Mouse (Mus musculus): ENCODE measurements around the gene Skap1. TPM values are rescaled to one million over a fixed set of nuclear protein-coding genes. Genes with fewer than 3 reads are reported as not detected.
"Not testable (repeated sequence)": the region's sequence is repeated elsewhere in the genome, so short reads cannot be mapped to it uniquely, and the experiment has no call there.

Gene Skap1
- total RNA-seq, 2 experiments from 2014 or later, result 3.8 to 5.2 TPM

- no peak for ATAC-seq (ENCODE audit: poor library complexity, severe bottlenecking)
Measured at GRCm38 (mm10) chr11:96685381-96685780, 221.0 kb downstream of the Skap1 start.

DNA sequence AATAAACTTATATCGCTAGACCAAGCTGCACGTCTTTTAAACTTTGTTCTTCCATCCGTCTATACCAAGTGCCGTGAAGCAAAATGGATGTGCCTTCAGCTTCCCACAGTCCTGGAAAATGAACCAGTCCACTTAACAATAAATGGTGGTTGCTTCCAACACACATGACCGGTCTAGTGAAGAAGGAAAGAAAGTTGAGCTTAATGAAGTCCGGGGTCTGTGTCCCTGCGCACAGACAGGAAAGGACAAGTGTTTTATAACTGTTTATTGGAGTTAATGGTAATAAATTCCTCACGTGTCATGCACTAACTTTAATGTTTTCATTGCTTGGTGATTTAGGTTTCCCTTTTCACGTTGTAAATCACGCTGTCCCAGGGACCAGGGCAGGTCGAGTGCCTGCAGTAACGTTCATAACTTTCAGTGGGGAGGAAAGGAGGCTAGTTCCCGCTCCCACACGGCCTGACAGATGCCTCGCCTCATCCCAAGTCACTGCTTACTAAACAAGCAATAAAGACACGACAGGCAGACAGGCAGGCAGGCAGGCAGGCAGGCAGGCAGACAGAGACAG lies 222.4 kb downstream of the Skap1 start:
- ATAC-seq (ENCODE audit: poor library complexity, severe bottlenecking), result no peak

- ATAC-seq (ENCODE audit: poor library complexity, severe bottlenecking), result no peak
Measured at GRCm38 (mm10) chr11:96692250-96692649, 227.9 kb downstream of the Skap1 start.

DNA sequence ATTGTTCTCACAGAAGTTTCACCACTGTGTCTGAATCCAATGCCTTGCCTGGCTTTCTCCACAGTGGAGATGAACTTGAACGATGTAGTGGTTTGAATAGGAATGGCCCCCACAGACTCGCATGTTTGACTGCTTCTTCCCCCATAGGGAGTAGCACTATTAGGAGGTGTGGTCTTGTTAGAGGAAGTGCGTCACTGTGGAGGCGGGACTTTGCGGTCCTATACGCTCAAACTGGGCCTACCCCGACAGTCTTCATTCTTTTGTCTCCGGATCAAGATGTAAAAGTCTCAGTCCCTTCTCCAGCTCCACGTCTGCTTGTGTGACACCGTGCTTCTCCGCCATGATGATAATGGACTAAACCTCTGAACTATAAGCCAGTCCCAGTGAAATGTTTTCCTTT lies 229.0 kb downstream of the Skap1 start:
- no peak for ATAC-seq (ENCODE audit: poor library complexity, severe bottlenecking)

- ATAC-seq (ENCODE audit: poor library complexity, severe bottlenecking), result no peak
Measured at GRCm38 (mm10) chr11:96694774-96695173, 230.4 kb downstream of the Skap1 start.

DNA sequence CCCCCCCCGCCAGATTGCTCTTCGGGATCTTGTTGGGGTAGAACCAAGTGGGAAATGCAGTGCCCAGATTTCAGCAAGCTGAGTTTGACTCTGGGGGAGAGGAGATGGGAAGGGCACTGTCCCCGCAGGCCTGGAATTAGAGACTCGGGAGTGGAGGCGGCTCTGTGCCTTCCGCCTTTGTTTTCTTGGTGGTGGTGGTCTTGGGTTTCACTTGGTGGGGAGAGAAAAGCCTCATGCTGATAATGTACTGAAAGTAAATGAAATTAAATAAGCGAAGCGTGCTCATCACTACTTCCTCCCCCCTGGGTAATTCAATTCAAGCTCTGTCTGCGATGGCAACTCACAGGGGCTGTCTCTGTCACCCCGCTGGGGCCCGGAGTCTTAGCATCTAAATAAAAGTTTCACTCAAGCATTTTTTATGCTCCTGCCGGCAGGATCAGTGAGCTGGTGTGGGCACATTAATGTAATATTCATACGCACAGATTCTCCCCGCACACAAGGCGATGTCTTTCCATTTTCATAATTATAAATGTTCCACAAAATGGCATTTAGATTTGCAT lies 231.9 kb downstream of the Skap1 start:
- no peak for ATAC-seq (ENCODE audit: poor library complexity, severe bottlenecking)

DNA sequence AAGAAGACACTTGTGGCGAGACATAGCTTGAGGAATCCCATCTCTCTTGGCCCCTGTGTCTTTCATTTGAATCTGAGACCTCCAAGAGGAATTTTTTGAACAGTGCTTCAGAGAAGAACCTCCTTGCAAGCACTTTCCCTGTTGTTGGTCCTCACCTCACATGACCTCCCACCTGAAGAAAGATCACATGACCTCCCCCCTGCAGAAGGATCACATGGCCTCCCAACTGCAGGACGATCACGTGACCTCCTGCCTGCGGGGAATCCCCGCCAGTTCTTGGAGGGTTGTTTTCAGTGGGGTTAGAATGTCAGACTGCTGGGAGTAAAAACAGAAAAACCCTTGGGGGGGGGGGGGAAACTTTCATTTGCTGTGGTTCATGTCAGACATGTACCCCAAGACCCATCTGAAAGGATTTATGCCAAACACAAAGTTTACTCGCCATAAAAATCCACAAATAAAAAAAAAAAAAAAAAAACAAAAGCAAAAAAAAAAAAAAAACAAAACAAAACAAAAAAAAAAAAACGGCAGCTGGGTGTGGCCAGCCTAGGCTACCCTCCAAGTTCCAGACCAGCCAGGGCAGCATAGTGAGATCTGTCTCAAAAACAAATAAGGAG lies 232.6 kb downstream of the Skap1 start:
- ATAC-seq (ENCODE audit: poor library complexity, severe bottlenecking), result no peak

DNA sequence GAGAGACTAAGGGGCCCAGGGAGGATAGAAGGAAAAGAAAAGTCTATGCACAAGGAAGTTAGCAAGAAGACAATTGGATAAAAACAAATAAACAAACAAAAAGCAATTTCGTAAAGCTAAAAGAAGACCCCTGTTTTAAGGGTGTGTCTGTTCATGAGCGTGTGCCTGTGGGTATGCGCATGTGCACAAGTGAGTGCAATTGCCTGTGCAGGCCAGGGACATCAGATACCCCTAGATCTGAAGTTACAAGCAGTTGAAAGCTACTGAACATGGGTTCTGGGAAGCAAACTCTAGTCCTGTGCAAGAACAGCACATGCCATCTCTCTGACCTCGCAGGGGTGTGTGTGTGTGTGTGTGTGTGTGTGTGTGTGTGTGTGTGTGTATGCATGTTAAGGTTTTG lies 233.1 kb downstream of the Skap1 start:
- no peak for ATAC-seq (ENCODE audit: poor library complexity, severe bottlenecking)

- ATAC-seq (ENCODE audit: poor library complexity, severe bottlenecking), result no peak
Measured at GRCm38 (mm10) chr11:96703813-96704212, 239.4 kb downstream of the Skap1 start.

DNA sequence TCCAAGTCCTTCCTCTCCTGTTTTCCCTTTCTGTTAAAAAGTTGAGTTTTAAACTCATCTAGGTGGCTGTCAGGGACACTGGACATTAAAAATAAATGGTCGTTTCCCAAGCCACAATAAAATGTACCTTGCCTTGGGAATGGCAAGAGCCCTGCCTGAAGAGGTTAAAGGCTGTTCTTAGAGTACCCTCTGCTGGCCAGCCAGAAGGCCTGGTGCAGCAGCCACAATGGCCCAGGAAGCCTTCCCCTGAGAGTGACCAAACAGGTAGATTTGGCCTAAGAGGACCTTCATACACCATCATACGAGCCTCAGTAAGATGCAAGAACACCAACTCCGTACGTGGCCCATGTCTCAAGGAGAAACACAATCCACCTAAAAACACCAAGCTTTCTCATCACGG lies 246.9 kb downstream of the Skap1 start:
- ATAC-seq (ENCODE audit: poor library complexity, severe bottlenecking), result no peak

DNA sequence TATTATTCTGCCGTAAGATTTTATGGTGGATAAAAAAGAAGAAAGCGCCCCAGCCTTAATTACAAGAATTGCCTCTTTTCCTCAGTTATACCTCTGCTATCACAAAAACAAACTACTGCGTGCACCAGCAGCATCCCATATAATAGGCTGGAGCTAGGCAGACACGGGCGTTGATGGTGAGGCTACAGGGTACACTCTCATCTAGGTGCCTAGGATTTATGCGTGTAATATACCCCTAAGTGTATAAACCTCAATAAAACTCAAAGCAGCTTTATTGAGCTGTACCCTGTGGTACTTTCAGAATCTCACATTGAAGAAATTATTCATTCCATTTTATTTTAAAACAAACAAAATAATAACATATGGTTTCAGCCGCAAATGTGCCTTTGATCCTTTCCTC lies 247.3 kb downstream of the Skap1 start:
- no peak for ATAC-seq (ENCODE audit: poor library complexity, severe bottlenecking)

- ATAC-seq (ENCODE audit: poor library complexity, severe bottlenecking), result no peak
Measured at GRCm38 (mm10) chr11:96713210-96714005, 249.0 kb downstream of the Skap1 start.

- ATAC-seq (ENCODE audit: poor library complexity, severe bottlenecking), result no peak
Measured at GRCm38 (mm10) chr11:96714011-96714410, 249.6 kb downstream of the Skap1 start.

- not testable (repeated sequence) for ATAC-seq (ENCODE audit: poor library complexity, severe bottlenecking)
Measured at GRCm38 (mm10) chr11:96715168-96715567, 250.8 kb downstream of the Skap1 start.

DNA sequence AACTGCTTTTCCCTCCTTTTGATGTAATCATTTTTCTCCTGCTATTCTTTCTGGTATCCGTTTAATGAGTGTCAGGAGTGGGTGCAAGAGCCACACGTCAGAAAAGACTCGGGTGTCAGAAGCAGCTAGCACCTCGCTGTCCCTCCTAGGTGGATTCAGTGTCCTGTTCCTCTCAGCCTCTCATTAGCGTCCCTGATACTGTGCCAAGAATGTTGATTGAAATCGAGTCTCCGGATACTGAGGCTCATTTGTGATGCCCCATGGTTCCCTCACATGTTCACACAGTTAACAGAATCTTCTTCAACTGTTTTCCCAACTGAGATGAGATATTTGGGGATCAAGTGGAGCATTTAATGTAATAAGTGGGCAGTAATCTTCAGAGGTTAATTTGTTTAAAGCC lies 254.2 kb downstream of the Skap1 start:
- no peak for ATAC-seq (ENCODE audit: poor library complexity, severe bottlenecking)

DNA sequence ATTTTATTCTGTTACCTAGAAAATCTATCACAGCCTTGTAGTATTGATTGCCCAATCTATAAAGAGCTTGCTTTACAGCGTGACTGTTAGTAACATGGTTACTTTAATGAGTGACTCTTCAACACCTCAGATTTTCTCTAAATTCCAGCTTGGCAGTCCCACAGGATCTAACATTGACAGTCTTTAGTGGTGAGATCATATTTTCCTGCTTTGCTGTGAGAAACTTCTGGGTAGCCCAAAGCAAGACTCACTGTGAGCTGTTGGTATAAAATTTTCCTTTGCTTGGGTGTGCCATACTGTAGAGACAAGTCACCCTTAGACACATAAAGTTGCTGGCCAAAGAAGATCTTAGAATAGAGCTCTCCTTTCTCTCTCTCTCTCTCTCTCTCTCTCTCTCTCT lies 261.4 kb downstream of the Skap1 start:
- ATAC-seq (ENCODE audit: poor library complexity, severe bottlenecking), result no peak

DNA sequence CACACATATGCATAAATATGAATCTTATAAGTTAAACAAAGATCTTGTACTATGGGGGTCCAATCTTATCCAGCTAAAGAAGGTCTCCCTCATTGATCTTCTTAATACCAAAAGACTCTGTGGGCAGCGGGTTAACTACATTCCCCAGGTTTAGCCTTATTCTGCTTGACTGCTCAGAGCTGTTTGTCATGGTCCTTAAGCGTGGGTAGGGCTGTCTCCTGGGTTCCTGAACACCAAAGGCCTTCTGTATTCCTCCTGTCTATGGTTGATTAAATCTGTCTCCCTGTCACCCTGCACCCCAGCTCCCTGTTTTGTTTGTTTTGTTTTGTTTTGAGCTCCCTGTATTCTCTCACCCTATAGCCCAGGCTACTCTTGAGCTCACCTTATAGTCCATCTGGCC lies 264.2 kb downstream of the Skap1 start:
- no peak for ATAC-seq (ENCODE audit: poor library complexity, severe bottlenecking)

DNA sequence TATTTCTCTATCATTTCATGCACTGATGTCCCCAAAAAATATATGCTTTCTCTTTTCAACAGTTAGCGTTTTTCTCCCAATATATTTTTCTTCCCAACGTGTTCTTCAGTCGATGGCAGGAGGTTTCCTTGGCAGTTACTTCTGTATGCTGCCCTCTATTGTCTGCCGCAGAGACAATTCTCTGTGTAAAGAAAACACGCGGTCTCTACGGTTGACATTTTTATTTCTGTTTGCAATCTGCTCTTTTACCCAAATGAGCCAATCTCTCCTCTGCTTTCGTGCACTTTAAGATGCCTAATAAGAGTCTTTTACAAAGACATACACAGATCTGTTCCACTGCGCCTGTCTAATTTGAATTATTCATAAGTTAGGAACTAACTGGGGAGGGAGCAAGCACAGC lies 265.1 kb downstream of the Skap1 start:
- ATAC-seq (ENCODE audit: poor library complexity, severe bottlenecking), result no peak

DNA sequence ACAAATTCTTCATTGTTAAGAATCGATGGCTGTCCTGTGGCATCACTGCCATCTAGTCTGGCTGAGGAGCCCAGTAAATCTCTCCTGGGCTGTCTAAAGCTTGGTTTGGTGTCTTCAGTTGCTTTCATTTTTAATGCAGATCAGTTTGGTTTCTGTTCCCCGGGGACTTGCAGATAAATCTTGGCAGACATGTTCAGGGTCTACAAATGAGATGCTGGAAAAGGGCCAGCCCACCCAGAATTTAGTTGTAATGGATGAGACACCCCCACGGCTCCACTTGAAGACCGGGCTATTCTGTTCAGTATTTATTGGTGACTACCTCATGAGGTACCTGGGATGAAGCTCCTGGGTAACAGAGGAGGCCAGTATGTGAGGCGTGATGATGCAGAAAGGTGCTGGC lies 265.9 kb downstream of the Skap1 start:
- ATAC-seq (ENCODE audit: poor library complexity, severe bottlenecking), result no peak

DNA sequence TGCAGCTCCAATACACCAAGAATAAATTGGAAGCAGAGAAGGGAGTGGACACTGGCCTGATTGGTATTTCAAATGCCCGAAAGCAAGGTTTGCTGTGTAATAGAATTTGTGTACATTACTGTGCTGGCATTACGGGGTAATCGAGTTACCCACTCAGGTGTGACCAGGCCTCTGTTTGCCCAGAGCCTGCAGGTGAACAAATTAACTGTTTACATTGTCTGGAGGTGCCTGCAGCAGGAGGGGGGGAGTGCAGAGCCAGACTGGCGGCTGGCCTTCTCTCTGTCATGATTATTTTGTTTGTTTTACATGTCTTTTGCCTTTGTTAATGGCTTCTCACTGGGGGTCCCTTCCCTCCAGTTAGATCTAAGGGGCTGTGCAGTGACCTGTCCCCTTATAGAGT lies 268.3 kb downstream of the Skap1 start:
- no peak for ATAC-seq (ENCODE audit: poor library complexity, severe bottlenecking)

GRCm38 (mm10) chr11:96735908-96736307 lies 271.5 kb downstream of the Skap1 start:
- no peak for ATAC-seq (ENCODE audit: poor library complexity, severe bottlenecking)

GRCm38 (mm10) chr11:96736361-96736760 lies 272.0 kb downstream of the Skap1 start:
- no peak for ATAC-seq (ENCODE audit: poor library complexity, severe bottlenecking)

Measured in megakaryocyte, adult 5-6 weeks (primary cell).